Mouse (Mus musculus) heart, embryonic 16.5 days (tissue): ENCODE data around the gene Akr1b10. TPM values are rescaled to one million over a fixed set of nuclear protein-coding genes. Genes with fewer than 3 reads are reported as not detected.
A peak's percentile ranks its signal among the peaks of the same experiment; 100 is the strongest.

Experiments
- ATAC-seq: fragments of 200-750 bp; cut with Nextera tagmentation; replicated peaks from 2 replicates; pipeline ENCODE4 v1.8.0; 2017; ENCODE audit warnings: moderate number of reproducible peaks; ENCODE audit not compliant: insufficient read depth, low FRiP score; ENCODE audit errors: extremely low read depth
- H3K27ac ChIP-seq: fragments of 300-500 bp; sonication (generic); 2 replicates; pipeline ENCODE4 v1.5.1; 2014; ENCODE audit warnings: mild to moderate bottlenecking, low read length, control low read depth, moderate library complexity
- H3K27me3 ChIP-seq: fragments of 300-500 bp; sonication (generic); 2 replicates; pipeline ENCODE4 v1.6.1; 2014; ENCODE audit warnings: low read length, mixed read lengths; ENCODE audit not compliant: control insufficient read depth, insufficient read depth
- H3K36me3 ChIP-seq: fragments of 300-500 bp; sonication (generic); 2 replicates; pipeline ENCODE4 v1.6.1; 2014; ENCODE audit not compliant: control insufficient read depth, insufficient read depth
- H3K4me1 ChIP-seq: fragments of 300-500 bp; sonication (generic); 2 replicates; pipeline ENCODE4 v1.6.1; 2014; ENCODE audit warnings: low read length, mixed read lengths; ENCODE audit not compliant: control insufficient read depth, insufficient read depth
- H3K4me2 ChIP-seq: fragments of 300-500 bp; sonication (generic); 2 replicates; pipeline ENCODE4 v1.6.1; 2014; ENCODE audit warnings: low read depth, mild to moderate bottlenecking, control low read depth, low read length
- H3K4me3 ChIP-seq: fragments of 300-500 bp; sonication (generic); 2 replicates; pipeline ENCODE4 v1.5.1; 2014; ENCODE audit warnings: mild to moderate bottlenecking, control low read depth, low read length
- H3K9ac ChIP-seq: fragments of 300-500 bp; sonication (generic); 2 replicates; pipeline ENCODE4 v1.6.1; 2014; ENCODE audit warnings: low read length, control low read depth
- H3K9me3 ChIP-seq: fragments of 300-500 bp; sonication (generic); replicated peaks from 2 replicates; pipeline ENCODE4 v1.6.1; 2016; ENCODE audit warnings: low read length; ENCODE audit not compliant: control insufficient read depth
- WGBS: fragments of 180-500 bp; shearing (Covaris S2); extraction: QIAGEN DNeasy Blood & Tissue Kit; methylation state at CpG from one replicate; pipeline ENCODE4 v1.1.7; 2014; 5-methylcytosine and 5-hydroxymethylcytosine counted together
- polyA plus RNA-seq: library from polyadenylated mRNA; unstranded; fragments of >200 nt; fragmentation: Nextera tagmentation; extraction: Ambion mirVana; gene quantifications from 2 replicates; pipeline ENCODE4 v1.2.1, GENCODE M21; 2015

Akr1b10 gene
- polyA plus RNA-seq, 1 experiment from 2014 or later, result 68.3 TPM

DNA sequence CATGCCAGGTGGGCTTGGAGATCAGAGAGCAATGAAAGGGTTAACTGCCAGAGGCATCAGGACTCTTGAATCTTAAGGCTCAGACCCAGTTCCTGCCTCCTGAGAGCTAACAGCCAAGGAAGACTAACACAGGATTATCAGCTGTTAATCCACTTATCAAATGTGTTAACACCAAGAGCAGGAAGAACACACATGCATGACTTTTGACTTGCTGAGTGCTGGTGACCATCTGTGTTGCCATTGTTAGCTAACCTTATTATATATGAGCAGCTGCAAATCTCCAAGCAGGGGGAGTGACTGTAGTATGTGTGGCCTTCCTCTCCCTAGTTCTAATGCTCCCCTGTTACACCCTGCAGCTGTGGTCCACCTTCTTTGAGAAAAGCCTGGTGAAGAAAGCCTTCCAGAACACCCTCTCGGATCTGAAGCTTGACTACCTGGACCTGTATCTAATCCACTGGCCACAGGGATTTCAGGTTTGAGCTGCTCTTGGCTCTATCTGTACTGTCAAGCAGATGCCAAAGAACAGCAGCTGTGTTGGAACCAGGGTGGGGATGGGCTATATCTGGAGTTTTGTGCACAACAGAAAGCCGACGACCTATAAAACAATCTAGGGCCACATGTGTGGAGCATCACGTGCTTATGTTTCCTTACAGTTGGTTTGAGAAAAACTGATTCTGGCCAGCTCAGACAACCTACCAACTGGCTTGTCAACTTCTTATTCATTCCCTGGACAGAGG is 4.6 kb downstream of the Akr1b10 start:
- Histone ChIP-seq H3K9me3 (peaks cover 7% of the 10 kb centered on the region; the same call in 1 of the 2 replicates), H3K4me2 (no peak overlapping the region), H3K9ac (no peak overlapping the region), H3K4me3 (no peak overlapping the region), H3K27ac (no peak overlapping the region), H3K4me1 (0 out of 2 replicates have a peak, but pooled peaks cover 2% of the 10 kb centered on the region), H3K27me3 (no peaks in the 10 kb centered on the region), H3K36me3 (peaks cover 38% of the 10 kb centered on the region)
- no peak for ATAC-seq
- 78% methylated on average over 4 of the region's 4 CpGs for WGBS

DNA sequence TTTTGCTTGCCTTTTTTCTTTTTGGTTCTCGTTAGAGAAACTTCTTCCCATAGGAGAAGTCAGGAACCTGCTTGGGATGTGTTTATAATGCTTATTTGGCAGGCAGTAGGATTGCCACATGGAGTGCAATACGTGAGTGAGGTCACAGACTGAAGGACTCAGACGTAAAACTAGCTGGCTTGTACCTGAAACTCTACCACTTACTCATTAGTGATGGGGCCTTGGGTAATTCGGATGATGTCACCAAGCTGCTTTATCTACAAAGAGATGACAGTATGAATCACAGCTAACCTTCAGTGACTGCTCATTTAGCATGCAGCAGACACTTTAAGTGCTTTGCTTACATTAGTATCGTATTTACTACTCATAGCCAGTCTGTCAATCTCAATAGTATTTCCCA is 11.9 kb downstream of the Akr1b10 start:
- Histone ChIP-seq H3K4me3 (no peak overlapping the region), H3K4me2 (no peak overlapping the region), H3K9me3 (peaks cover 3% of the 10 kb centered on the region; the same call in 1 of the 2 replicates), H3K4me1 (no peaks in the 10 kb centered on the region), H3K36me3 (peaks cover 44% of the 10 kb centered on the region), H3K9ac (no peak overlapping the region), H3K27ac (no peak overlapping the region), H3K27me3 (no peaks in the 10 kb centered on the region)
- no peak for ATAC-seq
- WGBS, result 77% methylated on average over 5 of the region's 5 CpGs

DNA sequence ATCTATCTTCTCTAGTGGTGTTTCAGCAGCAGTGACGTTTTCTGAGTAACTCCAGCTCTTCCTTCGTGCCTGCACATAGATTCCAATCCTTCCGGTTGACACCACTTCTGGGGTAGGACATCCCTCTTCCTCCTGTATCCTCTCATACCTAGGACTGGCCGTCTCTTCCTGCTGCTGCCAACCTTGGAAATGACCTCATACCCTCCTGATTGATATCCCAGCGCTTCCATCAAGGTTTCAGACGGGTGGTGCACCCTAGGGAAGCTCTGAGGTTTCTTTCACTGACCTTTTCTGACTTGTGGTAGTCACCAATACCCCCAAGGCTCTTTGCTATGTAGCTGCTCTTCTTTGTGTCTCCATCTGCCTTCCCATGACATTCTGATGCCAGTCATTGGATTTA is 14.4 kb downstream of the Akr1b10 start:
- no peaks in the 10 kb centered on the region for H3K9me3 ChIP-seq
- no peak overlapping the region for H3K27ac ChIP-seq
- ATAC-seq, result no peak
- H3K36me3 ChIP-seq, result peaks cover 27% of the 10 kb centered on the region
- H3K4me1 ChIP-seq, result no peaks in the 10 kb centered on the region
- no peak overlapping the region for H3K4me3 ChIP-seq
- no peak overlapping the region for H3K9ac ChIP-seq
- no peaks in the 10 kb centered on the region for H3K27me3 ChIP-seq
- H3K4me2 ChIP-seq, result no peak overlapping the region
- WGBS, result 76% methylated on average over 6 of the region's 6 CpGs

DNA sequence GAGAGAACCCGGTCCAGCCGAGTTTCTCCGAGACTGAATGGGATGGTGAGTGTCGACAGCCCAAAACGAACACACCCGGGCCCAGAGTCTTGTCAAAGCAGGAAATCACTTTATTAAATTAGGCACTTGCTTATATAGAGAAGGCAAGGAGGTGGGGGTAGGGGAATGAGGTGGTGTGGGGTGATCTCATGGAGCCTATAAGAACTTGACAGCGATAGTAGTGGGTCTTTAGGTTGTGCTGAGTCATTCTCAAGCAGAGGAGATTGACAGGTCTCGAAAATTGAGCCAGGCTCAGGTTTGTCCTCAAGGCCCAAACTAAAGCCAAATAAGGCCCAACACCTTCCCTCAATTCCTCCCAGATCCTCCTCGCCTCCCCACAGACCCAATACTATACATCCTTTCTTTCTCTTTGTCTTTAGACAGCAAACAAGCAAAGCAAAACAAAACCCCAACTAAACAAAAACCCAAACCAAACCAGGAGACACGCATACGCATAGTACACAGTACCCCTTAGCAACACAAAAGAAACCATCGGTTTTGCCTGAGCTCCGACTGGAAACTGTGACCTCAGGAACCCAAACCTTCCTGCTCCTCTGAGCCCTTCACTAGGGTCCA is 15.7 kb downstream of the Akr1b10 start:
- no peak overlapping the region for H3K9ac ChIP-seq
- no peaks in the 10 kb centered on the region for H3K9me3 ChIP-seq
- no peak overlapping the region for H3K27ac ChIP-seq
- H3K27me3 ChIP-seq, result no peaks in the 10 kb centered on the region
- ATAC-seq, result no peak
- H3K36me3 ChIP-seq, result peaks cover 16% of the 10 kb centered on the region
- no peak overlapping the region for H3K4me3 ChIP-seq
- 78% methylated on average over 13 of the region's 13 CpGs for WGBS
- no peaks in the 10 kb centered on the region for H3K4me1 ChIP-seq
- H3K4me2 ChIP-seq, result no peak overlapping the region

DNA sequence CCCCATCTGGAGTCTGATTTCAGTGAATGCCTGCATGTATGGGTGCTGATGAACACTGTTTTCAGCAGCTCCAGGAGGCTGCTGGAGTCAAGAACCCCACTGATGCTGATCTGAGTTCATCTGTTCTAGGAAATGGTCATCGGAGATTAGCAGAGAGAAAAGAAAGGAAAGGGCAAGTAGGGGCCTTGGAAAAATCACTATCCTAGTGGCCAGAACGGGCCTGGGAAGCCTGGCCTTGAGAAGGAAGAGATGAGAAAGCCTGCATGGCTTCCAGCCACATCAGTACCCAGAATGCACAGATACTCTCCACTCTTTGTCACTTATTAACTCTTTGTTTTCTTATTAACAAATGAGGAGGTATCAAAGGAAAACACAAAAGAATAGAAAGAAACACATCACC is 16.7 kb downstream of the Akr1b10 start:
- no peak overlapping the region for H3K4me3 ChIP-seq
- H3K9ac ChIP-seq, result no peak overlapping the region
- WGBS, result 60% methylated on average over 2 of the region's 2 CpGs
- ATAC-seq, result no peak
- H3K27me3 ChIP-seq, result no peaks in the 10 kb centered on the region
- H3K36me3 ChIP-seq, result peaks cover 11% of the 10 kb centered on the region; the same call in 1 of the 2 replicates
- H3K9me3 ChIP-seq, result no peaks in the 10 kb centered on the region
- H3K4me1 ChIP-seq, result no peaks in the 10 kb centered on the region
- no peak overlapping the region for H3K27ac ChIP-seq
- no peak overlapping the region for H3K4me2 ChIP-seq

DNA sequence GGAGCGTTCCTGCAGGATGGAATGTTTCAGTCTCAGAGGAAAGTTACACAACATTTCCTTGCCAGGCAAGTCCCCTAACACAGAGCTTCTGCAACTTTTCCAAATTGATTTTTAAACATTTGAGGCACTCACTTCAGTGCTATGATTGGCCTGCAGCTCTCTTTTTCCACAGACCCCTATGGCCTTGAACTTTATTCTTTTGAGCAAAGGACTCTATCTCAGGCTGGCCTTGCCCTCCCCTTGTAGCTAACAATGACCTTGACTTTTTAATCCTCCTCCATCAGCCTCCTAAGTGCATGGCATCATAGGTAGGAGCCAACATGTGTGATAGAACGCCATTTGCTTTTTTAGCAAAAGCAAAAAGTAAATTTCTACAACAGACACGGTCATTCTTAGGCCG is 22.7 kb downstream of the Akr1b10 start:
- H3K9me3 ChIP-seq, result no peaks in the 10 kb centered on the region; the same call in 1 of the 2 replicates
- H3K36me3 ChIP-seq, result no peaks in the 10 kb centered on the region
- no peaks in the 10 kb centered on the region for H3K27me3 ChIP-seq
- no peak overlapping the region for H3K4me3 ChIP-seq
- WGBS, result 86% methylated on average over 4 of the region's 4 CpGs
- H3K27ac ChIP-seq, result no peak overlapping the region
- no peak overlapping the region for H3K9ac ChIP-seq
- no peak for ATAC-seq
- no peak overlapping the region for H3K4me2 ChIP-seq
- H3K4me1 ChIP-seq, result no peaks in the 10 kb centered on the region

DNA sequence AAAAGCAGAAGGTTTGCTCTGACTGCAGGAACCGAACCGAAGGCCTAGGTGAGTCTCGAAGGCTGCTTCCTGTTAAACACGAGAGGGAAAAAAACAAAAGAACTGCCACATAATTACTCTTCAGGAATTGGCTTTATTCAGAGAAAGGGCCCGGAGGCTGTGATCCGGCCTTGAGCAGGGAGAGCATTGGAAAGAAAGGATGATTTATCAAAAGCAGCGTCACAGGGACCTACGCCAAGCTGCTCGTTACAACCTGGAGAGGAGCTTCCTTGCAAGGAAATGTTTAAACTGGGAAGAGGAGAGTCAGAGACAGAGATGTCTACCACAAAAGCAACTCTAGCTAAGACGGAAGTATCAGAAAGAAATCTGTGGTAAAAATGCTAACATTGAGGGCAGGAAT is 23.4 kb downstream of the Akr1b10 start:
- Histone ChIP-seq H3K9me3 (no peaks in the 10 kb centered on the region; the same call in 1 of the 2 replicates), H3K4me3 (no peak overlapping the region), H3K9ac (no peak overlapping the region), H3K4me1 (no peaks in the 10 kb centered on the region), H3K27ac (no peak overlapping the region), H3K4me2 (no peak overlapping the region), H3K36me3 (no peaks in the 10 kb centered on the region), H3K27me3 (no peaks in the 10 kb centered on the region)
- WGBS, result 80% methylated on average over 10 of the region's 10 CpGs
- no peak for ATAC-seq

DNA sequence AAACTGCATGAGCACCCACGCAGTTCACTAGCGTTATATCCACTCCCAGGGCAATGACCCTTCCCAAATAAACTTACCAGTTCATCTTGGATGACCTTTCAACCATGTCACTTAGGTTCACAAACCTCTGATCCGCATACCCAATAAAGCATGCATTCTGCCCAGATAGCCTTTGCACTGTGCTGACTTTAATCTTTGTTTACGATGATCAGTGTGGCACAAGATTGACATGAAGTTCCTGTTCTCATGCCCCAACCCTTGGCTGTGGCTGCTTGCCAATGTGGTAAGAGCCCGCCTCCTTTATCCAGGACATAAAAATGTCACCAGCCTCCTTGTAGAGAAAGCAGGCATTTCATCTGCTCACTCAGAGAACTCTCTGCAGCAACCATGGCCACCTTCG is 28.0 kb downstream of the Akr1b10 start, which contains the start of gene Akr1b7:
Akr1b7 (plus strand) TSS at position 312 of the 400 bp plus-strand sequence.
- peak within 1 kb of the TSS; percentile 5; the same call in 1 of the 2 replicates for H3K4me2 ChIP-seq
- no peak for ATAC-seq
- H3K27me3 ChIP-seq, result no peaks in the 10 kb centered on the region
- no peaks in the 10 kb centered on the region for H3K4me1 ChIP-seq
- 58% methylated on average over 6 of the region's 6 CpGs for WGBS
- H3K9ac ChIP-seq, result no peak within 1 kb of the TSS
- H3K36me3 ChIP-seq, result no peaks in the 10 kb centered on the region
- no peaks in the 10 kb centered on the region for H3K9me3 ChIP-seq
- H3K4me3 ChIP-seq, result no peak within 1 kb of the TSS
- no peak within 1 kb of the TSS for H3K27ac ChIP-seq

DNA sequence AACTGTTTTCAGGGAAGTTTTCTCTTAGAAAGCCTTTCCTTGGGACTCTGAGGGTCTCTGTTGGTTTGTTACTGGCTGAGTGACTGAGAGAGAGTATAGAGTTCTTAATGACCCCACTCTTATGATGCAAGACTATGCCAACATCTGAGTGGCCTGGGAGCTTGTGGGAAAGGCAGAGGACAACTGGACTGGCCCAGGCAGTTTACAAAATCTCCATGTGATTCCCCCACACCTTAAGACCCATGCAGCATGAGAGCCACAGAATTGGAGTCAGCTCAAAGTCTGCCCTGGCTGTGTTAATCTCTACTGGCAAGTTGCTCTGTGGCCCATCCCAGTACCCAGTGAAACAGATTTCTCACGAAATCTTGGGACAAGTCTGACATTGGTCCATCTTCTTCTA is 28.7 kb downstream of the Akr1b10 start:
- no peaks in the 10 kb centered on the region for H3K36me3 ChIP-seq
- no peak overlapping the region for H3K9ac ChIP-seq
- no peak overlapping the region for H3K4me2 ChIP-seq
- H3K4me1 ChIP-seq, result no peaks in the 10 kb centered on the region
- no peak overlapping the region for H3K4me3 ChIP-seq
- H3K27ac ChIP-seq, result no peak overlapping the region
- ATAC-seq, result no peak
- H3K9me3 ChIP-seq, result no peaks in the 10 kb centered on the region
- H3K27me3 ChIP-seq, result no peaks in the 10 kb centered on the region
- WGBS, result 76% methylated on average over 1 of the region's 1 CpGs
